Mouse (Mus musculus) CD4-positive, CD25-positive, alpha-beta regulatory T cell, adult 4 months (primary cell): ENCODE data around the gene Il31ra. TPM values are rescaled to one million over a fixed set of nuclear protein-coding genes. Genes with fewer than 3 reads are reported as not detected.
A peak's percentile ranks its signal among the peaks of the same experiment; 100 is the strongest.

Experiments used
- ATAC-seq: one replicate; pipeline ENCODE4 v1.8.0; 2017
- polyA plus RNA-seq, 2 experiments: library from polyadenylated mRNA; unstranded; fragments of 100-300 nt; shearing (Covaris generic); gene quantifications; one replicate each; pipeline ENCODE4 v1.2.1; 2017

The Il31ra gene
- polyA plus RNA-seq, 2 experiments from 2014 or later: 0.81 TPM; not detected in 1

DNA sequence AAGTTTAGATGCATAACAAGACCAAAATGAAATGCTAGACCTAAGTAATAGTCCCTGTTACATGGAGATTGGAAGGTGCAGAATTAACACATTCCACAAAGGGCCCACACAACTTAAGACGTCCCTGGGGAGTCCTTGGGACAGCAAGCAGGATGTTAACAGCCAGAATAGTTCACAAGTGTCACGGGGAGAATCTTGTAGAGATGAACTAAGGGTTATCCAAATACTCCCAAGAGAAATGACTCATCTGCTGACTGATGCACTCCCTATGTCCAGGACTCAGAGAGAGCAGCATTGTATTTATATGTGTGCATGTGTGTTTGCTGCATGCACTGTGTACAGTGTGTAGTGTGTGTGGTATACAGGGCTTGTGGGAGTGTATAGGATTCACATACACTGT is 37.7 kb downstream of the Il31ra start:
- no peak for ATAC-seq

- no peak for ATAC-seq
Observed at GRCm38 (mm10) chr13:112553304-112553703, 40.9 kb downstream of the Il31ra start.

GRCm38 (mm10) chr13:112551641-112552548 is 42.3 kb downstream of the Il31ra start:
- no peak for ATAC-seq

GRCm38 (mm10) chr13:112541223-112541975 is 52.8 kb downstream of the Il31ra start:
- no peak for ATAC-seq

GRCm38 (mm10) chr13:112540616-112541015 is 53.5 kb downstream of the Il31ra start:
- ATAC-seq: no peak

DNA sequence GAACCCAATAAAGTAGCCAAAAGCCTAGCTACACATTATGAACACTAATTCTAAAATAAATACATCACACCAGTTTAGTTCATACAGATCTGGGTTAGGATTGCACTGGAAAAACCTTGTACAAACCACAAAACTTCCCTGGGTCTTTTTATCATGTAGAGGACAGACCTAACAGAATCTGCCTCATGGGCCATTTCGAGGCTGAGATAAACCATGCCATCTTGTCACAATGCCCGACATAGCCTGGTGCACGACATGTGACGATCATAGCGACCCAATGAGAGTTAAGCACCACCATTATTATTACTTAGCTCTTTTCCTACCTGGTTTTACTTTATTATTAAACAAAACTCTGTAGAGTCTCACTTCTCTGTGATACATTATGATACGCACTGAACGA is 57.1 kb downstream of the Il31ra start:
- ATAC-seq: no peak

GRCm38 (mm10) chr13:112536611-112537010 is 57.5 kb downstream of the Il31ra start:
- no peak for ATAC-seq

- no peak for ATAC-seq
Observed at GRCm38 (mm10) chr13:112533556-112533955, 60.6 kb downstream of the Il31ra start.

DNA sequence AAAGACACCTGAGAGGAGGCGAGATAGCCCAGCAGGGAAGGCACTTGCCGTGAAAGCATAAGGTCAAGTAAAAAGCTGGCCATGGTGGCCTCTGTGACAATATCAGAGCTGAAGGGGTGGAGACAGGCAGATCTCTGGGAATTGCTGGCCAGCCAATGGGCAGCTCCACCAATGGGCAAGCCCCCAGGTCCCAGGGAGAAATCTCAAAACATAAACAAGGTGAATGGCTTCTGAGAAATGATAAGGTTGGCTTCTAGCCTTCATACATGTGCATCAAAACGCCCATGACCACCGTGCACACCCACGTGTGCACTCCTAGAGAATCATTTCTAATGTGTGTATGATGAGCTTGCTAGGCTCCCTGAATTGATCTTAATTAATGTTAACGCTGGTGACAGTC is 61.9 kb downstream of the Il31ra start:
- ATAC-seq: no peak

- peak; percentile 87 for ATAC-seq
Observed at GRCm38 (mm10) chr13:112529893-112530292, 64.3 kb downstream of the Il31ra start.

GRCm38 (mm10) chr13:112527186-112527585 is 67.0 kb downstream of the Il31ra start:
- no peak for ATAC-seq

GRCm38 (mm10) chr13:112523346-112523970 is 70.7 kb downstream of the Il31ra start:
- ATAC-seq: no peak

DNA sequence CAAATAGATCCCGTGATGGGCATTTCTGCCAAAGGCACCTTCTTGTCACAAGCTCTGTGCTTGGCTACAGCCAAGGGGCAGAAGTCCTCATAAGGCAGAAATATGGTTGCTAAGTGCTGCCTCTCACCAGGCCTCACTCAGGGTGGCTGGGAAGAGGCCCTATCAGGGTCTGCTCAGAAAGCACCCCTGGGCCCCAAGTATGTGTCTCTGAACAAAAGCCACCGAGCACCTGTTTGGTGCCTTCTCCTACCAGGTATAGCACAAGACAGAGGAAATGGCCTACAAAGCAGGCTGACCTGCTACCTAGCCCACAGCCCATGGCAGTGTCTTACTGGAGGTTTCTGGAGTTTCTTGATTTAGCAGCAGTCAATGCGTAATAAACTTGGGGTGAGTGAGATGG is 71.3 kb downstream of the Il31ra start:
- ATAC-seq: no peak

- ATAC-seq: no peak
Observed at GRCm38 (mm10) chr13:112522261-112522660, 71.9 kb downstream of the Il31ra start.

- no peak for ATAC-seq
Observed at GRCm38 (mm10) chr13:112514546-112514945, 79.6 kb downstream of the Il31ra start.

- ATAC-seq: no peak
Observed at GRCm38 (mm10) chr13:112512824-112513223, 81.3 kb downstream of the Il31ra start.

- no peak for ATAC-seq
Observed at GRCm38 (mm10) chr13:112511810-112512209, 82.3 kb downstream of the Il31ra start.

DNA sequence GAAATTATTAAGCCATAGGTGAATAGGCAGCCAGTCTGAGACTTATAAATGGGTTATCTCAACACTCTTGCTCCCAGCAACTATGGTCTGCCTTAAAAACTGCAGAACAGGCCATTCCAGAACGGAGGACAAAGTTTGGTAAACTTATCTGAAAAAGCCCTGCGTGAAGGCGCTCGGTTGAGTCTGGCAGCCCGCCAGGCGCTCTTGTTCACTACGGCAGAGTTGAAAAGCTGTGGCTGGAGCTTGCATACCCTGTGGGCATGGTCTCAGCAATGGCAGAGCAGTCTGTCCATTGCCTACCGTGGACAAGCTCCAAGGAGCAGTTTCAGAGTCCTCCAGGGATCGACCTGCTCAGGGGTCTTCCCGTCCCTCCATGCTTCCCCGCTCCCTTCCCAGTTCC is 82.9 kb downstream of the Il31ra start:
- no peak for ATAC-seq

DNA sequence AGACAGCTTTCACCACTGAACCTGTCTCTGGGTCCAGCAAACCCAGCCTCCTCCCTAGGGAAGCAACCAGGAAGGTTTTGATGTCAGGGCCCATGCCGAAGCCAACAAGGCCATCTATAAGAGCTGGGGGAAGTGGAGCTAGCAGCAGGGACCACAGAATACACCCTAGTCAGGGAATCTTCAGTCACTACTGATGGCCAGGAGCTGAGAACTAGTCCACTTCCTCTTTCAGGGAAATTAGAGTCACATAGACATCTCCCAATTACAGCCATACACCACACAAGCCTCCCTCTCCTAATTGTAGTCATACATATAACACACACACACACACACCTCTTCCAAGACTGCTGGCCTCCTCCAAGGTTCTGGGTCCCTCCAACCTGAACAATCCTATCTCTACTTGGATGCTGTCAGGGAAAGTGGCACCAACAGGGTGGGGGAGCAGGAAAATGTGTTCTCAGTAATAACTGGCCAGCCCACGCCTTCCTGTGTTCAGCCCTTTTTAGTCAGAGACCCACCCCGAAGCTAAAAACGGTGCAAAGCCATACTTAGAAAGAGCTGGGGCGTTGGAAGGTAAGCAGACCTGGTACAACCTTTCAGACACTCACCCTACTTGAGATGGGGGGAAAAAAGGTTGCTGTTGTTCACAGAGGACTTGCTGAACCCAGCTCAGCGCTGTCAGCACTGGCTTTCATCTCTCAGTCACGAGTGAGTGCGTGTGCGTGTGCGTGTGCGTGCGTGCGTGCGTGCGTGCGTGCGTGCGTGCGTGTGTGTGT is 83.5 kb downstream of the Il31ra start:
- ATAC-seq: peak; percentile 52

DNA sequence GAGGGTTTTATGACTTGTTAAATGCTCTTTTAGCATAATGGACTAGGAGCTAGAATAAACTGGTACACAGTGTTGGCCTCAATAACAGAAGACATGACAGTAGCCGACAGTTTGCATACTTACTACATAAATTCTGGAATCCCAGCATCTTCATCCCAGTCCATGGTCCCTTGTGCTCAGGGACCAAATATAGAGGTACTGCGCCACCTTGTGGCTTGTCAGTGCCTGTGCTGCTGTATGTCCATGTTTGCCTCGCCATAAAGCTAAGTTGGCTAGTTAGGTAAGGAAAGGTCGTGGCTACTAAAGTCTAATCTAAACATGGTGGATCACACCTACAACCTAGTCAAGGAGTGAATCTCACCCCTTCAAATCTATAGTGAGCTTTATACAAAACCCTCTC is 84.7 kb downstream of the Il31ra start:
- ATAC-seq: peak; percentile 28

- ATAC-seq: no peak
Observed at GRCm38 (mm10) chr13:112508487-112508886, 85.7 kb downstream of the Il31ra start.

DNA sequence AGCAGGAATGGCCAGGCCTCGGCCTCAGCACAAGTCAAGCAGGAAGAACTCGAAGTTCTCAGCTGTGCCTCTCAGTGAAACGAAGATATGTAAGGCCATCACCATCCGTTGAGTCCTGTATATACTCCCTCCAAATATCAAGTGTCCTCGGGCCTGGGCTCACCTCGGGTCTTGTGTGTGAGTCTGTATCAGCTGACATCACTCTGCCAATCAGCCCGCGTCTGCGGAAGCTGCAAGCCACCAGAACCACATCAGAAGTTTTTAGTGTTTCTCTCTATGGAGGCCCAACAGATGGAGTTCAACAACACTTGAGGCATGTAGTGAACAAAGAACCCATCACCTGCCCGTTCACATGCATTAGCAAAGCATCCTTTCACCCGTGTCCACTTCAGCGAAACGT is 86.5 kb downstream of the Il31ra start:
- ATAC-seq: peak; percentile 79
